Mouse (Mus musculus): Measurements from ENCODE around the gene Fam20a.

The Fam20a gene

DNA sequence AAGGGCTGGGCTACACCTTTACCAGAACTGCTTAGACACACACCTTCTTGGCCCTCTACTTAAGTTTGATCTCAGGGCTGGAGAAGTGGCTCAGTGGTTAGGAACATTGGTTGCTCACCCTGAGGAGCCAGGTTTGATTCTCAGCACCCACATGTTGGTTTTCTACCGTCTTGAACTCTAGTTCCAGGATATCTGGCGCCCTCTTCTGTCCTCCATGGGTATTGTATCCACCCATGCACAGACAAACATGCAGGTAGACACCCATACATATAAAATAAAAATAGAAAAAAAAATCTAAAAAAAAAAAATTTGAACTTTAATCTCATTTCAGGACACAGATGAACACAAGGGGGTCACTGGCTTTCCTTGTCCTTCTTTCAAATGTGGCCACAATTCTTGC lies 22.3 kb downstream of the Fam20a start:
- POLR2A ChIA-PET: interaction anchor here in 1 of 4 experiments (0.7 kb wide), 1 partner anchor 491 kb away, joined by 6 read pairs; no protein-coding TSS in a partner anchor
- CTCF ChIA-PET: no interaction called here

DNA sequence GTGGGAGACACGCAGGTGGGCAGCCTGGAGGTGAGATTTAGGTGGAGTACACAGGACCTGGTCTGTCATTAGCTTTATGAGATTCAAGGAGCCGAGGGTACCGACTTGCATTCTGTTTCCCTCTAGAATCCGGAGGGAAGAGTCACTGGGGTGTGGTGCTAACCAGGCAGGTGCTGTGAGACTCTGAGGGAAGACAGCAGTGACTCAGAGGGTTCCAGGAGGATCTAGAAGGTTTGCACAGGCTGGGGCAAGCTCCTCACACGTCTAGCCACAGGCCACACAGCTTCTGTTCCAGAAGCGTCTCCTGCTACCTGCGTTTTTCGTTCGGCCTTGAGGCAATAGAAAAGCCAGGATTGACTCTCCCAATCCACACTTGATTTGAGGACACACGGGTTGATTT lies 23.3 kb downstream of the Fam20a start:
- POLR2A ChIA-PET: interaction anchor here in 1 of 4 experiments (1.1 kb wide), 1 partner anchor 222 kb away, joined by 4 read pairs; no protein-coding TSS in a partner anchor
- CTCF ChIA-PET: interaction anchor here in 3 of 4 experiments (0.5 to 1.4 kb wide), 5 partner anchors 23 to 91 kb away, joined by 3 to 6 read pairs (median 4); partner anchors contain the start of gene Fam20a (in 2 of the 3)

DNA sequence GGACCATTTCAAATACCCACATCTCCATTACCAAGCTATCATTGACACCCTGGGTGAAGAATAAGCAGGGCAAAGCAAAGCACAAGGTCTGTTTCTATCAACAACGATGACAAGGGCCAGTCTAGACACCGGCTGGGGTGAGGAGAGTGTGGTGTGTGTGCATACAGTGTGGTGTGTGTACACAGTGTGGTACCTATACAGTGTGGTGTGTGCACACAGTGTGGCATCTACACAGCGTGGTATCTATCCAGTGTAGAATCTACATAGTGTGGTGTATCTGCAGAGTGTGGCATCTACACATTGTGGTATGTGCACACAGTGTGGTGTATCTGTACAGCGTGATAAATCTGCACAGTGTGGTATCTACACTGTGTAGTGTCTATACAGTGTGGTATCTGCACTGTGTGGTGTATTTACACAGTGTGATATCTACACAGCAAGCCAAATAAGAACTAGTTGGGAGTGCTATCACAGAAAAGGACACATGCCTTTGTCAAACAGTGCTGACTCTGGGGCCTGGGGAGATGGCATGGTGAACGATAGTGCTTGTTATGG lies 24.9 kb downstream of the Fam20a start:
- POLR2A ChIA-PET: interaction anchor here in 2 of 4 experiments (0.6 to 1.1 kb wide), 2 partner anchors 8 to 24 kb away, joined by 3 read pairs; no protein-coding TSS in a partner anchor
- CTCF ChIA-PET: interaction anchor here in 2 of 4 experiments (1.0 to 1.4 kb wide), 3 partner anchors 16 to 78 kb away, joined by 3 to 4 read pairs (median 4); partner anchors contain the start of gene Fam20a (in 1 of the 2)

DNA sequence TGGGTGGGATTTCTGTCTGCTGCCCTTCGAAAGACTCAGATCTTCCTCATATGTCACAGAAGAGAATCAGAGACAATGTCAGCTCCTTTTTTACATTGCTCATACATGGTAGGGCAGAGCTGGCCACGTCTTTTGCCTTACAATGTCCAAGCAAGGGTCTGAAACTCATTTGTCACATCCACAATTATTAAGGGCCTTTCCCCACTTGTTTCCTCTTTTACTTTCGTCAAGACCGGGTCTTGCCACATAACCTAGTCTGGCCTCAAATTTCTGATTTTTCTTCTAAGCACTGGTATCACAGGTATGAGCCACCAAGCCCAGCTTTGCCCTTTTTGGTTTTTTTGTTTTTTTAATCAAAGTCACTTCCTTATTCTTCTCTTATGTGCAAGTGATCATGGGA lies 25.6 kb downstream of the Fam20a start:
- CTCF ChIA-PET: interaction anchor here in 1 of 4 experiments (0.7 kb wide), 1 partner anchor 786 kb away, joined by 3 read pairs; no protein-coding TSS in a partner anchor
- POLR2A ChIA-PET: no interaction called here

DNA sequence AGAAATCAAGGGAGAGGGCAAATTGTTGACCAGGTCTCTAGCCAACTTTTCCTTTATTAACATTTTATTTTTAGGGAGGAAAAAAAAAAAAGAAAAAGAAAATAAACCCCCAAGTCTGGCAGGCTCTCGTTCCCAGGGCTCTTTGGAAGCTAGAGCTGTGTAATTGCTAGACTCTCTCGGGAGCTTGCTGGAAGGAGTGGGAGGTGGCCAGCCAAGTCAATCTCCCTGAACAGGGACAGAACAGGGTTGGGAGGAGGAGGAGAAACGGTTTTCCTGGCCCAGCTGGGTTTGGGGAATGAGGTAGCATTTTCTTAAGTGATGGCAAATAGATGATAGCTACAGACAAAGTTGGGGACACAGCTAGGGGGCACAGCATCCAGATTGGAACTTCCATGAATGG lies 29.3 kb downstream of the Fam20a start:
- POLR2A ChIA-PET: no interaction called here
- CTCF ChIA-PET: interaction anchor here in 1 of 4 experiments (0.5 kb wide), 1 partner anchor 36 kb away, joined by 8 read pairs; no protein-coding TSS in a partner anchor

DNA sequence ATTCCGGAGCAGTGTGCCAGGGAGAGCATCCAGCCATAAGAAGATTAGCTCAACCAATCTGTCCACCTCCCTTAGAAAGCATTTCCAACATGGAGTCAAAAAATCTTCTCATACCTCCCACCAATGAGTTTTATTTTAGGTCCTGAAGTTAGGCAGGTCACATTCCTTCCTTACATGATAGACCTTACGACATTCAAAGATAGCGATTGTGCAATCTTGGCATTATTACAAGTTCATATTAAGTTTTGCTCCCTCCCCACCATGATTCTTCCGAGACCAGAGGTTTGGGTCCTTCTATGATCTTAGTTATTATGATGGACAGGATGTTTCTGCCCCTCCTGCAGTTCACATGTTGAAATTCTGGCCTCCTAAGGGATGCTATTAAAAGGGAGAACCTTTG lies 32.5 kb downstream of the Fam20a start:
- POLR2A ChIA-PET: interaction anchor here in 1 of 4 experiments (0.6 kb wide), 1 partner anchor 8 kb away, joined by 3 read pairs; no protein-coding TSS in a partner anchor
- CTCF ChIA-PET: interaction anchor here in 1 of 4 experiments (0.7 kb wide), 1 partner anchor 287 kb away, joined by 3 read pairs; no protein-coding TSS in a partner anchor

DNA sequence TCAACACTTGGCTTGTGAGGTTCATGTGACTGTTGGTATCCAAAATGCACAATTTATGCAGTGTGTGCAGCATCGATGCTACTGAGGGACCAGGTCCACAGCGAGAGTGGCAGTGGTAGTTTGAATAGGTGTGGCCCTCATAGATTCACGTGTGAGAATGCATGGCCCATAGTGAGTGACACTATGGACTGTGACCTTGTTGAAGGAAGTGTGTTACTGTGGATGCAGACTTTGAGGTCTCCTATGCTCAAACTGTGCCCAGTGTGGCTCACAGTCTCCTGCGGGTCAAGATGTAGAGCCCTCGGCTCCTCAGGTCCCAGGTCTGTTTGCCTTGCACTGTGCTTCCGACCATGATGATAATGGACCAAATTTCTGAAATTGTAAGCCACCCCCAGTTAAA lies 39.9 kb downstream of the Fam20a start:
- POLR2A ChIA-PET: no interaction called here
- CTCF ChIA-PET: no interaction called here

DNA sequence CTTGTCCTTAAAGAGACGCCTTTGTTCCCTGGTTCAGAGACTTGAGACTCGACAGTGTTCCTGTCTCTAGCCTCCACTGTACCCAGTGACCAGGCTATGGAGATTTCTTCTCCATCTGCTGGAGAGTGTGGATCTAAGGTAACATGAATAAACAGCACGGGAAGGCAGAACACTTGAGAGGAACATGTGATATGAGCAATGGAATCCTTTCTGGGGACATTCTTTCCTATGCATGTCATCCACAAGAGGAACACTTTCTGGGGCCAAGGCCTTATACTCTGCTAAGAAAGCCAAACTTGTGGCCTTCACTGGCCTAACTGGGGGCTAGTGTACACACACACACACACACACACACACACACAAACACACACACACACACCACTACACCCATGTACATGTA lies 40.5 kb downstream of the Fam20a start:
- ChIA-PET POLR2A (no interaction called here), CTCF (no interaction called here)

DNA sequence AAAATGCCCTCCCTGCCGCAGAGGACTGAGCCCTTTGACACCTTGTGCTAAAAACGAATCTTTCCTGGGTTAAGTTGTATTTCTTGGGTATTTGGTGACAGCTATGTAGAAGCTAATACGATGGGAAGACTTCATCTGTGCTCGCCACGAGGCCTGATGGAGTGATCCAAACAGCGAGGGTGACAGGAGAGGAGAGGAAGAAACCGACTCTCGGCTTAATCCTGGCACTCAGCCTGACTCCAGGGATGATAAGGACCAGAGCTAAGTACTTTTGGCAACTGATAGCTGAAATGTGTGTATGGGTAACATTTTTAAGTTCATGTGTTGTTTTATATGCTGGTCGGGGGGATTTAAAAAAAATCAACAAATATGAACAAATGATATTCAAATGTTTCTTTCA lies 41.1 kb downstream of the Fam20a start:
- POLR2A ChIA-PET: interaction anchor here in 1 of 4 experiments (0.7 kb wide), 1 partner anchor 1869 kb away, joined by 3 read pairs; no protein-coding TSS in a partner anchor
- CTCF ChIA-PET: no interaction called here

DNA sequence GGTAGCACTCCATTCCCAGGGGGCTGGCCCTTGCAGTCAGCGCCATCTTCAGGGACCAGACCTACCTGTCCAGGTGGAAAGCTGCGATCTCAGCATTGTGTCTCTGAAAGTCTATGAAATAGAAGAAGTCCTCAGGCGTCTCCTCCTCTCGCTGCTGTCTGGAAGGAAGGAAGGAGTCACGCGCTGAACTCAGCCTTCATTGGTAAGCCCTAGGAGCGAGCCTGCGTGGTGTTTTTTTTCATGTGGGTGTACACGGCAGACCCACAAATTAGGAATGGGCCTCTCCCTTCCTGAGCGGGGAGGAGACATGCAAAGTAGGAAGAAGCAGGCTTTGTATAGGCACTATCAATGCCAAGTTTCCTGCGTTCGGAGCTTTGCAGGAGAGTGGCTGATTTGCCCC lies 43.8 kb downstream of the Fam20a start:
- POLR2A ChIA-PET: interaction anchor here in 2 of 4 experiments (0.7 to 2.5 kb wide), 6 partner anchors 10 to 253 kb away, joined by 3 to 7 read pairs (median 3); partner anchors contain the start of genes Amz2 (in 1 of the 2), Fam20a (in 1 of the 2) and Wipi1 (in 1 of the 2)

DNA sequence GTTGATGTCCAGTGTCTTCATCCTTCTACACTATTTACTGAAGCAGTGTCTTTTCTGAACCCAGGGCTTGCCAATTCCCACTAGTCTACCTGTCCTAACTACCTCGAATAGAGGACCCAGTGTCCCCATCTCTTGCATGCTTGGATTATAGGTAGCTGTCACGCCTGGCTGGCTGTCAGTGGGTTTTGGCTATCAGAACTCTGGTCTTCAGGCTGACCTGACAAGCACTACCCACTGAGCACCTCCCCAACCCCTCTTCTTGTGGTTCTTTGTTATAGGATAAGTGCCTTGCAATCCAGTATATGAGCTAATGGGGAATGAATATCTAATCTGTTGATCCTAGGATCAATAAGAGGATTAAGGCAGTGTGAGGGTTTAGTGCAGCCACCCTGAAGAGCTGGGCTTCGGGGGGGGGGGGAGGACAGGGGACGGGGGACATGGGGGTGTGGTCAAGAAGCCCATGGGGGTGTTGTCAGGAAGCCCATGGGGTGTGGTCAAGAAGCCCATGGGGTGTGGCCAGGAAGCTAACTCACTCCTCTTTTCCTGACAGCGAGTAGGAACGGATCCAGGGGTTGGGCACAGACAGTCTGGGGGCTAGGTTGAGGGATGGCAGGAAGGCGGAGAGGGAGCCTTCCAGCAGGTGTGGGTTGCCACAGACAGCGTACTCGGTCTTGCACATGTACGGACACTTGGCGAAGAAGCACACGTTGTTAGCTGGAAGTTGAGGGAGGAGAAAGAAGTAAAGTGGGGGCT lies 45.3 kb downstream of the Fam20a start:
- ChIA-PET CTCF (interaction anchor here in 2 of 4 experiments (0.6 to 1.1 kb wide), 3 partner anchors 10 to 369 kb away, joined by 3 read pairs; no protein-coding TSS in a partner anchor), POLR2A (interaction anchor here in 2 of 4 experiments (0.8 to 2.5 kb wide), 4 partner anchors 11 to 82 kb away, joined by 4 to 8 read pairs (median 6); partner anchors contain the start of gene Fam20a (in 1 of the 2))

More for the DNA sequence above, 43.8 kb downstream of the Fam20a start:
- CTCF ChIA-PET: interaction anchor here in 3 of 4 experiments (0.5 to 1.1 kb wide), 3 partner anchors 10 to 196 kb away, joined by 3 to 15 read pairs (median 3); no protein-coding TSS in a partner anchor

DNA sequence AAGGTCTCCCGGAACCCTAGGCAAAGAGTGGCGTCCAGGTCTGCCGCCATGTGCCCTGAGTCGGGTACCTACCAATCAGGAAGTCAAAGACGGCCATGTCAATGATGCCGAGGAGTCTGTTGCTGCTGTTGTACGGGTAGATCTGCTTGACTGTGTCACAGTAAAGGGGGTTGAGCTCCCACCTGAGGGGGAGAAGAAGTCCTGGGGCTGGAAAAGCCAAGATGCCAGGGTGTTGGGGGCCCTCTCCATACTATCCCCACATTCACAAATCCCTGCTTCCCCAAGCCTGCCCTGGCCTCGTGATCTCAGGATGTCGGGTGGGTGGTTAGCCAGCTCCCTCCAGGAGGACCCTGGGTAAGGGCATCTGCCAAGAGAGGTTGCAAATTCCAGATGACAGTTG lies 46.3 kb downstream of the Fam20a start:
- ChIA-PET CTCF (interaction anchor here in 3 of 4 experiments (0.5 to 1.5 kb wide), 6 partner anchors 11 to 1529 kb away, joined by 3 to 8 read pairs (median 4); no protein-coding TSS in a partner anchor), POLR2A (interaction anchor here in 1 of 4 experiments (1.3 kb wide), 1 partner anchor 17 kb away, joined by 3 read pairs; no protein-coding TSS in a partner anchor)

DNA sequence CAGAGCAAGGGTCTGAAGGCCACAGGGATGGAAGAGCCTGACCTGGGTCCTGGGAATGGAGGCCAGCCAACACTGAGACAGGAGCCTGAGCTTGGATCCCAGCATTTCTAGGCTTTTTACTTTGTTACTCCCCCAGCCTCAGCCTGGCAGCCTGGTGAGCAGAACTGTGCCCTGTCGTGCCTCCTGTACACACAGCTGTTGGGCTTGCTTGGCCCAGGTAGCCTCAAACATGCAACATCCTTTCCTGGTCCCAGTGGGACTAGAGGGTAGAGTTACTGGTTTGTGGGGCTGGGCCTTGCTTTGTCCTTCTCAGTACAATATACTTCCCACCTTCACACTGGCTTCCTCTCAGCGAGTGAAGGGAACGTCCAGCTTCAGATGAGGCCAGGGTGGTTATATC lies 46.9 kb downstream of the Fam20a start:
- CTCF ChIA-PET: interaction anchor here in 2 of 4 experiments (0.5 to 1.5 kb wide), 7 partner anchors 22 to 1528 kb away, joined by 3 to 8 read pairs (median 3); partner anchors contain the start of gene Amz2 (in 1 of the 2)

DNA sequence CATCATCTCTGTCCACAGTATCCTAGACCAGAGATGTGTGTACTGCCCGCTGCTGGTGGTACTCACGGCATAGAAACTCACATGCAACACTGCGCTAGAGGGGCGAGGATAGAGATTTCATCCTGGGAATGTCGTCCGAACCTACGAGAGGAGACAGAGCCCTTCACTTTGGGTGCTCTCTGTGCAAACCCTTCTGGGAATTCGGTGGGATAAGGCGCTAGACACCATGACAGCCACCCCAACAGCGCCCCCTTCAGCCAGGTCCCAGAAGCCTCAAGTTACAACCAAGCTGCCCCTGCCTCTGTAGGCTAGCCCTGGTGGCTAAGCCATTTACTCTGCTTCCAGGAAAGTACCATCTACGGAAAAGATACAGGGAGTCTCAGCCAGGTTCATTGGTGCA lies 47.5 kb downstream of the Fam20a start:
- ChIA-PET CTCF (interaction anchor here in 3 of 4 experiments (0.6 to 1.5 kb wide), 6 partner anchors 21 to 735 kb away, joined by 3 to 6 read pairs (median 3); partner anchors contain the start of gene Amz2 (in 1 of the 3)), POLR2A (interaction anchor here in 1 of 4 experiments (0.6 kb wide), 1 partner anchor 764 kb away, joined by 3 read pairs; no protein-coding TSS in a partner anchor)

More for the DNA sequence above, 46.9 kb downstream of the Fam20a start:
- POLR2A ChIA-PET: interaction anchor here in 1 of 4 experiments (1.3 kb wide), 1 partner anchor 16 kb away, joined by 3 read pairs; no protein-coding TSS in a partner anchor

DNA sequence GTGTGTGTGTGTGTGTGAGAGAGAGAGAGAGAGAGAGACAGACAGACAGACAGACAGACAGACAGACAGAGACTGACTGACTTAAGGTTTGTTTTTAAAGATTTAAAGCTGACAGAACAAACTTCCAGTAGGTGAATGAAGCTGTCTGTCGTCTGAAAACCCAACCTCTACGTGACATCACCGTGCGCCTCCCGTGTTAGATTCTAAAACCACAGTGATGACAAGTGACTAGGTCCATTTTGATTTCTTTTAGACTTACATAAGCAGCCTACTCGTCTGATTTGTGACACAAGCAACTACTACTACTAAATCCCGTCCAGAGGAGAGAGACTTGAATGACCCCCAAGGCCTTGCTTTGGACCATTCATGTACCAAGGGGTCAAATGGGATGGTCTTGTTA lies 48.3 kb downstream of the Fam20a start:
- ChIA-PET CTCF (interaction anchor here in 2 of 4 experiments (0.7 to 4.3 kb wide), 5 partner anchors 48 to 187 kb away, joined by 4 to 21 read pairs (median 5); partner anchors contain the start of gene Fam20a (in 2 of the 2)), POLR2A (interaction anchor here in 2 of 4 experiments (1.0 to 1.1 kb wide), 2 partner anchors 21 to 23 kb away, joined by 3 to 4 read pairs; no protein-coding TSS in a partner anchor)

DNA sequence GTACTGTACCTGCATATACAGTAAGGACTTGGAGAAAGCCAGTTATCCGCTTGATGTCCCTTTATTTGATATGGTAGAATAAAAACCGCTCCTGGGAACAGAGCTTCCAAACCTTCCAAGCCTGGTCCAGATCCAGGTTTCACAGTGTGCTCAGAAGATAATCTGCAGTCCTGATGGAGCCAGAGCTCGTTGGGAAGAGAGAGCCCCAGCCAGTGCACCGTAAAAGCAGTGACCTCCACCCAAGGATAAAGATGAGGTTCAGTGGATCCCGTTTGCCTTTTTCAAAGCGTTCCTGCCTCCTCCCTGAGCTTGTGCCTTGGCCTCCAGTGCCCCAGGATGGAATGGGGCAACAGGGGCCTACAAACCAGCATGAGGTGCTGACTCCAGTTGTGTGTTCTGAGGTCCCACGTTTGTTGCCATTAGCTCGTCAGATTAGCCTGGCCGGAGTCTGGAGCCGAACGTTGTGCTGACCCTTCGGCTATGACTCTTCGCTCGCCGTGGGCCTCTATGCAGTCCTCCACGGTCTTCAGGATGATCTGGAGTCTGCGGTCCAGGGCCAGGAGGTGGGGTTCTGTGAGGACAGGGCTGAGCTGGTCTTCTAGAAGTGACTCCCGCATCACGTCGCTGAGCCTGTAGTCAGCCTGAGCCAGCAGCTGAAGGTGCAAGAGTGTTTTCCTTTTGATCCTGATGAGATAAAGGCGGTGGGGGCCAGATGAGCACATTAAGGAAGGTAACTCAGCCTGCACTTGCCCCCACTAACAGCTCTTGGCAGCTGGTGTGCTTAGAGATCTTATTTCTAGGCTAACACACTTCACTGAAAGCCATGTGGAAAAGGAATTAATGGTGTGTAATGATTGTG lies 49.0 kb downstream of the Fam20a start:
- POLR2A ChIA-PET: interaction anchor here in 3 of 4 experiments (0.7 to 1.3 kb wide), 6 partner anchors 19 to 62 kb away, joined by 3 to 5 read pairs (median 4); partner anchors contain the start of gene Wipi1 (in 1 of the 3)

DNA sequence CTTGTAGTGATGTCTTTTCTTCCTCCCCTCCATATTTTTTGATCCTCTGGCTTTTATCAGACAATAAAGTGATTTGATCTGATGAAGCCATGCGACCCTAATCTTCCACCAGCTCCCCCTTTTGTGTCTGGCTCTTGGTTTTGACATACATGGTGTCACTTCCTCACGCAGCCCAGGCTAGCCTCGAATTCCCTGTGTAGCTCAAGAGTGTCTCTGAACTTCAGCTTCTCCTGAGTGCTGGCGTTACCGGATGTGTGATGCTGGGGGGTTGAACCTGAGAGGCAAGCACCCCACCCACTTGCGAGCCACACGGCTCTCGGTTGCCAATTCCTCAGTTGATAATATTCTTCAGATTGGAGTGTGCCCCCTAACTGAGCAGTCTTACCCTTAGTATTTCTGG lies 49.7 kb downstream of the Fam20a start:
- ChIA-PET CTCF (interaction anchor here in 3 of 4 experiments (0.9 to 4.3 kb wide), 6 partner anchors 49 to 191 kb away, joined by 3 to 49 read pairs (median 7); partner anchors contain the start of gene Fam20a (in 2 of the 3)), POLR2A (interaction anchor here in 1 of 4 experiments (1.0 to 1.7 kb wide), 3 partner anchors 18 to 52 kb away, joined by 3 to 5 read pairs (median 5); partner anchors contain the start of gene Fam20a)

More for the DNA sequence above, 49.0 kb downstream of the Fam20a start:
- CTCF ChIA-PET: interaction anchor here in 3 of 4 experiments (0.9 to 4.3 kb wide), 6 partner anchors 49 to 188 kb away, joined by 3 to 21 read pairs (median 5); partner anchors contain the start of gene Fam20a (in 2 of the 3)
